Mouse (Mus musculus) retina, postnatal 7 days (tissue): ENCODE results near the gene Gm128.

Experiments used
- DNase-seq: peaks from one replicate; pipeline ENCODE4 v3.0.0-alpha.2; 2012; ENCODE audit warnings: low read depth, low spot score

Gm128 gene

DNA sequence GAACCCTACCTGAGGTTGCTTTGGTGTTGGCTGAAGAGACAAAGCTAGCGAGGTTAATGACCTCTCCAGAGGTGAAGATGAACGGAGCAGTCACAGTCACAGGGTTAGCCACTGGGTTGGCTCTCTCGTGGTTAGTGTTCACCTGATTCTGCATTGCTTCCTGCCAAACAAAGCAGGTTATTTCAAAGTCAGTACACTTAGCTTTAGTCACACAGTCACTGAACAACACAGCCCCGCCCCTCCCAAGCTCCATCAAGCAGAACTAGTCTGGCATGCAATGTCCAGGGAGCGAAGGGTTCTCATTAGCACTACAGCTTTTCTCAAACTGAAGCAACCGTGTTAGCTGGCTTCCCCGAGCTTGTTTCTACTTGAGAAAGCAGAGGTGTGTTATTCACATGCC lies 41.3 kb downstream of the Gm128 start:
- DNase-seq: no peak

DNA sequence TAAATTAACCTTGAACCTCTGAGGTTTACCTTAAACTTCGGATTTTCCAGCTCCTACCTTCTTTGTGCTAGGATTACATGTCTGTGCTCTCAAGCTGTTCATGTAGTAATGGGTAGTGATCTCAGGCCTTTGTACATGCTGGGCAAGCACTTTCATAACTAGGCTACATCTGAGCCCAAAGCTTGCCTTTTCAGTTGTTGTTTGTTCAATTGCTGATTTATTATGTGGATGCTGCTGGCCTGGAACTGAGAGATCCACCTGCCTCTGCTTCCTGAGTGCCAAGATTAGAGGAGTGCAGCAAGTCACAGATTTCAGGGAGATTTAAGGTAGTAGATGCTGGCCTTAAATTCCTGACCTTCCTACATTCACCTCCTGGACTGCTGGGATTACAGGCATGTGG lies 42.3 kb downstream of the Gm128 start:
- no peak for DNase-seq

DNA sequence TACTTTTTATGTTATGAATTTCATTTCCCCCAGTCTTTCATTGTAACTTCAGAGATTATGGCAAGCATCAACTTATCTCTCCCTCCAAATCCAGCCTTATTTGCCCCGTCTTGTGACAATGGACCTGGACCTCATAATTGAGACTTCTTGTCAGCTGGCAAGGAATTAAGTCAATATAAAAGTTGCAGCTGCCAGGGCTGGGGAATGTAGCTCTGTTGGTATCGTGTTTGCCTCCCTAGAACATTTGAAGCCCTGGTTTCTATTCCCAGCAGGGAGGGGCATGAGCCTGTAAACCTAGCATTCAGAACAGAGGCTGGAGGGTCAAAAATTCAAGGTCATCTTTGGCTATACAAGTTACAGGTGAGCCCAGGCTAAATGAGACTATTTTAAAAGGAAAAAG lies 45.6 kb downstream of the Gm128 start:
- no peak for DNase-seq

DNA sequence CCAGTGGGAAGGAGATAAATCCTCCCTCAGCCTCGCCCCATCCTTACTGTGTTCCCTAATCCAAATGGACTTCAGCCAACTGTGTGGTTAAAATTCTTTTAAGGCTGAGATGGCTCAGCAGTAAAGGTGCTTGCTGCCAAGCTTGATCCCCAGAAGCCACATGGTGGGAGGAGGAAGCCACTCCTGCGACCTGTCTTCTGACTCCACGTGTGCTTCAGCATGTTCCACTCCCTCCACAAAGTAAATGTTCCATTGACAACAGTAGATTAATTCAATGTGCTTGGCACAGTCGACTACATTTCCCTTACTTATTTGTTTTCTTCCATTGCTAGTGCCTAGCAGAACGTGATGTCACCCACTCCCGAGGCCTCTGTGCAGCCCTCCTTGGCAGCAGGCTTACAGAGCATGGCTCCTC lies 46.7 kb downstream of the Gm128 start:
- no peak for DNase-seq
